Mouse (Mus musculus): ENCODE measurements at regions not wholly inside any gene's neighbourhood (a gene's known extent, or its start where the extent isn't known, plus 50 kb on each side); places are given as distances from the start of the nearest gene placed in this dataset.
"Not testable (repeated sequence)": the region's sequence is repeated elsewhere in the genome, so short reads cannot be mapped to it uniquely, and the experiment has no call there.

DNA sequence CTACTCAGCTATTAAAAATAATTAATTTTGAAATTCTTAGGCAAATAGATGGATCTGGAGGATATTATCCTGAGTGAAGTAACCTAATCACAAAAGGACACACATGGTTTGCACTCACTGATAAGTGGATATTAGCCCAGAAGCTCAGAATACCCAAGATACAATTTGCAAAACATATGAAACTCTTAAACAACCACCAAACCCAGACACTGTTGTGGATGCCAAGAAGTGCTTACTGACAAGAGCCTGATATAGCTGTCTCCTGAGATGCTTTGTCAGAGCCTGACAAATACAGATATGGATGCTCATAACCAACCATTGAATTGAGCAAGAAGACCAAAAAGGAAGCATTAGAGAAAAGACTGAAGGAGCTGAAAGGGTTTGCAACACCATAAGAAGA is 468.4 kb upstream of the Cdh12 start:
- not testable (repeated sequence) for H3K9ac ChIP-seq (ENCODE audit: low read depth, low read length); H3K4me1 ChIP-seq (replicated peaks; ENCODE audit: control insufficient read depth, insufficient read depth, low read length); H3K4me3 ChIP-seq (ENCODE audit: low read depth, low read length); H3K27ac ChIP-seq (ENCODE audit: low read depth, low read length); ATAC-seq; H3K9me3 ChIP-seq (ENCODE audit: control insufficient read depth); H3K4me2 ChIP-seq (replicated peaks; ENCODE audit: low read depth); H3K27me3 ChIP-seq (replicated peaks; ENCODE audit: control insufficient read depth, insufficient read depth, low read length); H3K36me3 ChIP-seq (ENCODE audit: control insufficient read depth, insufficient read depth)

DNA sequence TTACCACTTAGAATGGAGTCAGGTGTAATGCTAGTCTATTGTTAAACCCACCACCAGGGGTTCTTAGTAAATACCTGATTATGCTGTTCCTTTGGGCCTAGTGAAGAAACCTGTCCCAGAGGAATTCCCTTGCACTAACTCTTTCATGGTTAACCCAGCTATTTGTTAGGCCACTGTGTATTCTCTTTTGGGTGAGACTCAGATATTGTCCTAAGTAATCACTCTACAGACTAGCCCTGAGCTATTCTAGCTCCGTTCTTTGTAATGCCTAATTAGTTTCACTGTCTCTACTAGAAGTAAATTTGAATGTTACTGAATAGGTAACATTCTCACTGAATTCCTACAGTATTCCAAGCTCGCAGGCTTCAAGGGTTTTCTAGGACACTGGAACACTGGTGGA is 464.1 kb upstream of the Cdh12 start:
- not testable (repeated sequence) for H3K27me3 ChIP-seq (replicated peaks; ENCODE audit: control insufficient read depth, insufficient read depth, low read length); H3K4me2 ChIP-seq (replicated peaks; ENCODE audit: low read depth); H3K4me1 ChIP-seq (replicated peaks; ENCODE audit: control insufficient read depth, insufficient read depth, low read length); H3K27ac ChIP-seq (ENCODE audit: low read depth, low read length); H3K4me3 ChIP-seq (ENCODE audit: low read depth, low read length); ATAC-seq; H3K9ac ChIP-seq (ENCODE audit: low read depth, low read length); H3K36me3 ChIP-seq (ENCODE audit: control insufficient read depth, insufficient read depth); H3K9me3 ChIP-seq (ENCODE audit: control insufficient read depth)
- WGBS, result 79% methylated on average over 2 of the region's 2 CpGs

DNA sequence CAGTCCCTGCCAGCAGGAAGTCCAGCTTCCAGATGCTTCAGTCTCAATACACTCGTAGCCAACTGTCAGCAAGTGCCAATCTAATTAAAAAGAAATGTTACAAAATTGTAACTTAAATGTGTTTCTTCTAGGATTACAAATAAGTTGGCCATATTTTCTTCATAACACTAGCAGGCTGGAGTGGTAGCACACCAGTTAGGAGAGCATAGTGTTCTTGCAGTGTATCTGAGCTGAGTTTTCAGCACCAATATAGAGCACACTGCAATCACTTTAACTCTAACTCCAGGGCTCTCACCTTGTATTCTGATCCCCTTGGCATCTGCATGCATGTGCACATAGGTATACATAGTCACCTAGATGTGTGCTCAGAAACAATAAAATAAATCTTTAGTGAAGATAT is 417.3 kb upstream of the Cdh12 start:
- no peak for TF ChIP-seq CTCF (IDR thresholded peaks at IDR 0.05; ENCODE audit: low read depth)
- WGBS, result 71% methylated on average over 1 of the region's 1 CpGs
- no peak overlapping the region for H3K4me3 ChIP-seq (ENCODE audit: low read depth, low read length)

DNA sequence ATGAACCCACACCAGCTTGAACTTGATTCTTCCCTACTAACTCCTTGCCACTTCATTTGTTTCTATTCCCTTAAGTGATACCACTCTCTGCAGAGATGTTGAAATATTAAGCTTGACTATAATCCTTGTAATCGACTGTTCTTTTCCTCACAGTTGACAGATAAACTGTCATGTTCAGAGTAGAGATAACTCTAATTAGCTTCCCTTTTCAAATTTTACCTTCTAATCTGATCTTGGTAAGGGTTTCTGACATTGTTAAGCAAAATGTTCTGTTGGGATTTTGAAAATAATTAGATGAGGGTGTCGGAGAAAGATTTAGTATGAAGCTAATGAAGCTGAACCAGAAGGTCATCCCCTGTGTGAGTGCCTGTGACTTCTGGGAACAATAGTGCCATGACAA is 414.7 kb upstream of the Cdh12 start:
- Histone ChIP-seq H3K4me1 (replicated peaks; ENCODE audit: control insufficient read depth, insufficient read depth, low read length) (no peaks in the 10 kb centered on the region), H3K9ac (ENCODE audit: low read depth, low read length) (no peak overlapping the region), H3K9me3 (ENCODE audit: control insufficient read depth) (no peaks in the 10 kb centered on the region), H3K27me3 (replicated peaks; ENCODE audit: control insufficient read depth, insufficient read depth, low read length) (no peaks in the 10 kb centered on the region), H3K27ac (ENCODE audit: low read depth, low read length) (no peak overlapping the region), H3K36me3 (ENCODE audit: control insufficient read depth, insufficient read depth) (no peaks in the 10 kb centered on the region), H3K4me3 (ENCODE audit: low read depth, low read length) (no peak overlapping the region), H3K4me2 (replicated peaks; ENCODE audit: low read depth) (no peak overlapping the region)
- no peak for TF ChIP-seq CTCF (IDR thresholded peaks at IDR 0.05; ENCODE audit: low read depth)
- no peak for ATAC-seq
- WGBS, result 85% methylated on average over 2 of the region's 2 CpGs

More for the DNA sequence above, 417.3 kb upstream of the Cdh12 start:
- no peak for ATAC-seq
- H3K4me2 ChIP-seq (replicated peaks; ENCODE audit: low read depth), result no peak overlapping the region
- no peak overlapping the region for H3K27ac ChIP-seq (ENCODE audit: low read depth, low read length)
- H3K9ac ChIP-seq (ENCODE audit: low read depth, low read length), result no peak overlapping the region
- no peaks in the 10 kb centered on the region for H3K27me3 ChIP-seq (replicated peaks; ENCODE audit: control insufficient read depth, insufficient read depth, low read length)
- no peaks in the 10 kb centered on the region for H3K9me3 ChIP-seq (ENCODE audit: control insufficient read depth)
- H3K4me1 ChIP-seq (replicated peaks; ENCODE audit: control insufficient read depth, insufficient read depth, low read length), result no peaks in the 10 kb centered on the region
- no peaks in the 10 kb centered on the region for H3K36me3 ChIP-seq (ENCODE audit: control insufficient read depth, insufficient read depth)

DNA sequence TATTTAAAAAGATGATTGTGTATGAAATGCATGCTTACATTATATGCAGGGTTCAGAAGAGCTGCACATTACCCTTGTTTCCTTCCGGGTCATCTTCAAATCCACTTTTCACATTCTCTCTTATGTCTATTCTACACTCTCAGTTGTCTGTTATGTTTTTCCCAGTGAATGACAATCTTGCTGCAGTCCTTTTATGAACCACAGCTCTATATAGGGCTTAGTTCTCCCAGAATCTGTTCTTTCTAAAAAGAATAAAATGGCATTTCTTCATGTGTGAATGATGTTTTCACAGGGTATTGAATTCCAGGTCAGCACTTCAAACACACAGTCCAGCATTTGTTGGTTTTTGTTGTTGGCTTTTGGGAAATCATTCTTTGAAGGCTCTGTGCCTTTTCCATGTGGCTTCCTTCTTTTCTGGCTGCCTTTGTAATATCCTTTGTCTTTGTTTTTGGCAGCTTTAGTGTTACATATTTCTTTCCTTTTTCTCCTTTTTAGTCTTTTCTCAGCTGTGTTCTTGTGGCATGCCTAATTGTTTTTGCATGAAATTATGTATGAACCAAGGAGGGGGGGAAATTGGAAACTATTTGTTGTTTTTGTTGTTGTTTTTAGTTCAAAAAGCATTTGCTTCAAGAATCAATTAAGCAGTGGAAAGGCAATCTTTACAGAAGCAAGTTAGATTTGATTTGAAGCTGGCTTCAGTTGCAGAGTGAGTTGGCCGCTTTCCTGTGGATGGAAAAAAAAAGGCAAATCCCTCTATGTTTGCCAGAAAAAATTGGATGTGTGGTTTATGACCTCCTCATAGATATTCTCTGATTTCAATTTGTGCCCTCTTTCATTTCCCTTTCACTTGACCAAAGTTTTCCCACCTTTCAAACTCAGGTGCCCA is 410.3 kb upstream of the Cdh12 start:
- WGBS, result 65% methylated on average over 2 of the region's 2 CpGs
- no peaks in the 10 kb centered on the region for H3K4me1 ChIP-seq (replicated peaks; ENCODE audit: control insufficient read depth, insufficient read depth, low read length)

DNA sequence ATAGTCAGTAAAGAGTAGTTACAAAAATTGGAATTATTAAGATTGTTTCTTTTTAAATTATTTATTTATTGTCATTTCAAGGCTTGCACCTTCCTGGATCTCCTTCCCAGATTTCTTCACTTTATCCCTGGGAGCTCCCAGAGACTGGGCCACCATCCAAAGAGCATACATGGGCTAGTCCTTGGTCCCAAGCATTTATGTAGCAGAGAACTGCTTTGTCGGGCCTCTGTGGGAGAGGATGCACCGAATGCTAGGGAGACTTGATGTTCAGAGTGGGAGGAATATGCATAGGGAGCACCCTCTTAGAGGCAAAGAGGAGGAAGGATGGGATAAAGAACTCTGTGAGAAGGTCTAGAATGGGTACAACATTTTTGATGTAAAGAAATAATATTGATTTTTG is 409.0 kb upstream of the Cdh12 start:
- H3K36me3 ChIP-seq (ENCODE audit: control insufficient read depth, insufficient read depth), result no peaks in the 10 kb centered on the region
- H3K4me2 ChIP-seq (replicated peaks; ENCODE audit: low read depth), result no peak overlapping the region
- no peak for ATAC-seq
- no peak overlapping the region for H3K9ac ChIP-seq (ENCODE audit: low read depth, low read length)
- H3K27me3 ChIP-seq (replicated peaks; ENCODE audit: control insufficient read depth, insufficient read depth, low read length), result no peaks in the 10 kb centered on the region
- H3K4me1 ChIP-seq (replicated peaks; ENCODE audit: control insufficient read depth, insufficient read depth, low read length), result no peaks in the 10 kb centered on the region
- TF ChIP-seq CTCF (IDR thresholded peaks at IDR 0.05; ENCODE audit: low read depth), result no peak
- H3K4me3 ChIP-seq (ENCODE audit: low read depth, low read length), result no peak overlapping the region
- no peaks in the 10 kb centered on the region for H3K9me3 ChIP-seq (ENCODE audit: control insufficient read depth)
- 79% methylated on average over 2 of the region's 2 CpGs for WGBS
- H3K27ac ChIP-seq (ENCODE audit: low read depth, low read length), result no peak overlapping the region

More for the DNA sequence above, 410.3 kb upstream of the Cdh12 start:
- Histone ChIP-seq H3K27me3 (replicated peaks; ENCODE audit: control insufficient read depth, insufficient read depth, low read length) (no peaks in the 10 kb centered on the region), H3K9ac (ENCODE audit: low read depth, low read length) (no peak overlapping the region), H3K4me2 (replicated peaks; ENCODE audit: low read depth) (no peak overlapping the region), H3K36me3 (ENCODE audit: control insufficient read depth, insufficient read depth) (no peaks in the 10 kb centered on the region), H3K9me3 (ENCODE audit: control insufficient read depth) (no peaks in the 10 kb centered on the region), H3K4me3 (ENCODE audit: low read depth, low read length) (no peak overlapping the region), H3K27ac (ENCODE audit: low read depth, low read length) (no peak overlapping the region)
- no peak for TF ChIP-seq CTCF (IDR thresholded peaks at IDR 0.05; ENCODE audit: low read depth)
- ATAC-seq, result no peak
